Mouse (Mus musculus): ENCODE results near the gene Tap1. TPM values are rescaled to one million over a fixed set of nuclear protein-coding genes. Genes with fewer than 3 reads are reported as not detected.

Gene Tap1
- total and polyA plus RNA-seq, 3 experiments: 102 to 184 (median 157) TPM

GRCm38 (mm10) chr17:34204303-34205010, 17.1 kb downstream of the Tap1 start (continued):
- TF ChIP-seq IRF4 (IDR thresholded peaks at IDR 0.05; ENCODE audit: low read depth, low read length) (peak; percentile 80), SIN3A (IDR thresholded peaks at IDR 0.05; ENCODE audit: low read length) (peak; percentile 88), MAFK (IDR thresholded peaks at IDR 0.05; ENCODE audit: insufficient replicate concordance, low read length) (no peak), KAT2A (IDR thresholded peaks at IDR 0.05; ENCODE audit: insufficient replicate concordance, low read length) (no peak), RAD21 (IDR thresholded peaks at IDR 0.05; ENCODE audit: low read depth, low read length) (peak; percentile 49)

DNA sequence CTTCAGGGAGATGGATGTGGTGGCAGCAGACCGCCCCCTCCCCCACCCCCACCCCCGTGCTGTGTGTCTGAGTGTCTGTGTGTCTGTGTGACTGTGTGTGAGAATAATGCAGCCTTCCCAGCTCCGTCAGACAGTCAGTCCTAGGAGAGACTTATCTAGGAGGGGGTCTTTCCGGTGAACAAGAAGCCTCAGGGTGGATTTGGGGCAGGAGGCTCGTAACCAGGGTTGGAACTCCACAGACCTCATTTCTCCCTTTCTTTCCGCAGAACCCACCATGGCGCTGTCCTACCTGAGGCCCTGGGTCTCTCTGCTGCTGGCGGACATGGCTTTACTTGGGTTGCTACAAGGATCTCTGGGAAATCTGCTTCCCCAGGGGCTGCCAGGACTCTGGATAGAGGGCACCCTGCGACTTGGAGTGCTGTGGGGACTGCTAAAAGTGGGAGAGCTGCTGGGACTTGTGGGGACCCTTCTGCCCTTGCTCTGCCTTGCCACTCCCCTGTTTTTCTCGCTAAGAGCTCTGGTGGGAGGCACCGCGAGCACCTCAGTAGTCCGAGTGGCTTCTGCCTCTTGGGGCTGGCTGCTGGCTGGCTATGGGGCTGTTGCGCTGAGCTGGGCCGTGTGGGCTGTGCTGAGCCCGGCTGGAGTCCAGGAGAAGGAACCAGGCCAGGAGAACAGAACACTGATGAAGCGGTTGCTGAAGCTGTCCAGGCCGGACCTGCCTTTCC, 17.8 kb downstream of the Tap1 start:
- in situ Hi-C loops (cut with MboI; ENCODE audit: low pct_ligation_motif_present, low pct_unique_long_range_greater_than_20kb, low sequenced_read_pairs): no loop called here
- peak overlapping the region; percentile 80 to 97 (median 96) for H3K4me3 ChIP-seq (replicated peaks in 1 of 3; ENCODE audit: low read depth in 2 of 3, low read length in 2 of 3, poor library complexity in 1 of 3)
- H3K9me3 ChIP-seq (replicated peaks; ENCODE audit: low read length): peaks cover 8% of the 10 kb centered on the region
- peak overlapping the region; percentile 85 for H3K4me2 ChIP-seq (ENCODE audit: insufficient read depth, low read depth, poor library complexity, severe bottlenecking)
- peaks cover 45 to 61% of the 10 kb centered on the region in 2 experiments for H3K36me3 ChIP-seq (replicated peaks in 1 of 2; ENCODE audit: control insufficient read depth in 1 of 2, insufficient read depth in 1 of 2, low read length in 1 of 2)
- peaks cover 18 to 49% of the 10 kb centered on the region in 2 experiments for H3K4me1 ChIP-seq (ENCODE audit: control insufficient read depth in 1 of 2, insufficient read depth in 2 of 2)
- no peak for DNase-seq (ENCODE audit: extremely low read depth)
- dilution Hi-C loops (cut with MboI; ENCODE audit: extremely low pct_ligation_motif_present, extremely low pct_unique_long_range_greater_than_20kb, low sequenced_read_pairs): no loop called here
- no peaks in the 10 kb centered on the region for H3K27me3 ChIP-seq (replicated peaks)
- 0 out of 2 replicates have a peak, but pooled peaks have one; percentile 8 for TF ChIP-seq TCF12 (IDR thresholded peaks at IDR 0.05; ENCODE audit: low read depth, low read length)
- TF ChIP-seq MXI1 (IDR thresholded peaks at IDR 0.05; ENCODE audit: low read depth, low read length): peak; percentile 31; the same call in 1 of the 2 replicates
- no peak for TF ChIP-seq NRF1 (IDR thresholded peaks at IDR 0.05; ENCODE audit: low read depth, low read length)
- TF ChIP-seq IRF4 (IDR thresholded peaks at IDR 0.05; ENCODE audit: low read depth, low read length): 0 out of 2 replicates have a peak, but pooled peaks have one; percentile 13
- TF ChIP-seq UBTF (IDR thresholded peaks at IDR 0.05; ENCODE audit: low read depth, low read length): peak; percentile 65; the same call in 1 of the 2 replicates
- peaks cover 37% of the 10 kb centered on the region for H3K79me2 ChIP-seq (replicated peaks; ENCODE audit: control insufficient read depth, extremely low read depth, insufficient read depth, poor library complexity, severe bottlenecking)
- peak overlapping the region; percentile 93 for H3K9ac ChIP-seq (ENCODE audit: insufficient read depth, low read depth)
- H3K27ac ChIP-seq (ENCODE audit: insufficient read depth, low read depth): peak overlapping the region; percentile 85

DNA sequence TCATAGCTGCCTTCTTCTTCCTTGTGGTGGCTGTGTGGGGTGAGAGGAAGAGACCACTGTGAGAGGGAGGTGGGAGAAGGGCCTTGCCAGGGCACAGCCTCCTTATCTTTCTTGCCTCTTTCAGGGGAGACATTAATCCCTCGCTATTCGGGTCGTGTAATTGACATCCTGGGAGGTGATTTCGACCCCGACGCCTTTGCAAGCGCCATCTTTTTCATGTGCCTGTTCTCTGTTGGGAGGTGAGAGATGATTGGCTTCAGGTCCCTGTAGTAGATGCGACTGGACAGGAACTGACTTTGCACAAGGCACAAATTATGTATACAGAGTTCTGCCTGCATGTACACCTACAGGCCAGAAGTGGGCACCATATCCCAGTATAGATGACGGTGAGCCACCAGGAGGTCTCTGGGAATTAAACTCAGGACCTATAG, 18.4 kb downstream of the Tap1 start:
- peak overlapping the region; percentile 85 for H3K4me2 ChIP-seq (ENCODE audit: insufficient read depth, low read depth, poor library complexity, severe bottlenecking)
- peak overlapping the region; percentile 93 for H3K9ac ChIP-seq (ENCODE audit: insufficient read depth, low read depth)
- peaks cover 8% of the 10 kb centered on the region for H3K9me3 ChIP-seq (replicated peaks; ENCODE audit: low read length)
- in situ Hi-C loops (cut with MboI; ENCODE audit: low pct_ligation_motif_present, low pct_unique_long_range_greater_than_20kb, low sequenced_read_pairs): no loop called here
- H3K79me2 ChIP-seq (replicated peaks; ENCODE audit: control insufficient read depth, extremely low read depth, insufficient read depth, poor library complexity, severe bottlenecking): peaks cover 31% of the 10 kb centered on the region
- peaks cover 46 to 61% of the 10 kb centered on the region in 2 experiments for H3K36me3 ChIP-seq (replicated peaks in 1 of 2; ENCODE audit: control insufficient read depth in 1 of 2, insufficient read depth in 1 of 2, low read length in 1 of 2)
- H3K27ac ChIP-seq (ENCODE audit: insufficient read depth, low read depth): peak overlapping the region; percentile 85
- H3K4me1 ChIP-seq (ENCODE audit: control insufficient read depth in 1 of 2, insufficient read depth in 2 of 2): peaks cover 13 to 47% of the 10 kb centered on the region in 2 experiments
- H3K4me3 ChIP-seq (replicated peaks in 1 of 3; ENCODE audit: low read depth in 2 of 3, low read length in 2 of 3, poor library complexity in 1 of 3): peak overlapping the region; percentile 80 to 97 (median 96)
- H3K27me3 ChIP-seq (replicated peaks): no peaks in the 10 kb centered on the region
- peak; percentile 89 for DNase-seq (ENCODE audit: extremely low read depth)
- dilution Hi-C loops (cut with MboI; ENCODE audit: extremely low pct_ligation_motif_present, extremely low pct_unique_long_range_greater_than_20kb, low sequenced_read_pairs): no loop called here
- TF ChIP-seq NELFE (IDR thresholded peaks at IDR 0.05; ENCODE audit: low read depth, low read length) (peak; percentile 75), MXI1 (IDR thresholded peaks at IDR 0.05; ENCODE audit: low read depth, low read length) (no peak), MAZ (IDR thresholded peaks at IDR 0.05; ENCODE audit: low read depth, low read length) (peak; percentile 44; the same call in 1 of the 2 replicates), ELF1 (IDR thresholded peaks at IDR 0.05; ENCODE audit: low read depth, low read length) (peak; percentile 51; the same call in 1 of the 2 replicates), NRF1 (IDR thresholded peaks at IDR 0.05; ENCODE audit: low read depth, low read length) (peak; percentile 23; the same call in 1 of the 2 replicates), MEF2A (IDR thresholded peaks at IDR 0.05; ENCODE audit: borderline replicate concordance, low read depth, low read length) (no peak), CHD1 (IDR thresholded peaks at IDR 0.05; ENCODE audit: low read depth, low read length) (no peak), POLR2A (IDR thresholded peaks at IDR 0.05; ENCODE audit: low read depth, low read length) (peak; percentile 70), BHLHE40 (IDR thresholded peaks at IDR 0.05; ENCODE audit: low read depth, low read length) (no peak), GABPA (IDR thresholded peaks at IDR 0.05; ENCODE audit: insufficient replicate concordance, low read depth, low read length) (no peak), ZKSCAN1 (IDR thresholded peaks at IDR 0.05; ENCODE audit: borderline replicate concordance, low read depth, low read length) (no peak), USF1 (IDR thresholded peaks at IDR 0.05; ENCODE audit: low read depth, low read length) (no peak), JUND (conservative IDR thresholded peaks at IDR 0.05; ENCODE audit: low read depth, low read length) (no peak), ETS1 (conservative IDR thresholded peaks at IDR 0.05; ENCODE audit: low read depth, low read length) (peak; percentile 37; the same call in 1 of the 2 replicates), EP300 (IDR thresholded peaks at IDR 0.05; ENCODE audit: low read length) (no peak), TBP (conservative IDR thresholded peaks at IDR 0.05; ENCODE audit: low read depth, low read length) (peak; percentile 85), SIN3A (IDR thresholded peaks at IDR 0.05; ENCODE audit: low read length) (peak; percentile 72), MYC (IDR thresholded peaks at IDR 0.05; ENCODE audit: low read depth, low read length) (no peak), CTCF (conservative IDR thresholded peaks at IDR 0.05 in 1 of 2, IDR thresholded peaks at IDR 0.05 in 1 of 2; ENCODE audit: low read depth in 2 of 2, low read length in 2 of 2) (peak; percentile 59 to 84; a peak in 3 of 4 replicates), RAD21 (IDR thresholded peaks at IDR 0.05; ENCODE audit: low read depth, low read length) (peak; percentile 41), HCFC1 (IDR thresholded peaks at IDR 0.05; ENCODE audit: low read depth, low read length) (peak; percentile 31)

Measured in CH12.LX (cell line).